Mouse (Mus musculus) liver, adult 2 months (tissue): Measurements from ENCODE around the gene Slc4a3. TPM values are rescaled to one million over a fixed set of nuclear protein-coding genes. Genes with fewer than 3 reads are reported as not detected.

Experiments used
- DNase-seq: peaks from one replicate; pipeline ENCODE4 v3.0.0-alpha.2; 2011; ENCODE audit warnings: low read depth, low spot score; ENCODE audit errors: extremely low read depth
- H3K27ac ChIP-seq: fragments of 200-500 bp; replicated peaks from 2 replicates; pipeline ENCODE4 v1.5.1; 2012; ENCODE audit warnings: low read depth, mild to moderate bottlenecking, control low read depth, inconsistent platforms, low read length; ENCODE audit not compliant: insufficient read depth
- H3K27me3 ChIP-seq: fragments of 200-500 bp; 2 replicates; pipeline ENCODE4 v1.6.1; 2012; ENCODE audit warnings: mild to moderate bottlenecking, moderate library complexity, low read length, inconsistent platforms; ENCODE audit not compliant: control insufficient read depth, insufficient read depth
- H3K36me3 ChIP-seq: fragments of 200-500 bp; 2 replicates; pipeline ENCODE4 v1.6.1; 2012; ENCODE audit warnings: low read length, inconsistent platforms; ENCODE audit not compliant: control insufficient read depth, insufficient read depth
- H3K4me1 ChIP-seq: fragments of 200-500 bp; 2 replicates; pipeline ENCODE4 v1.6.1; 2011; ENCODE audit warnings: low read length; ENCODE audit not compliant: control insufficient read depth, insufficient read depth
- H3K4me3 ChIP-seq: fragments of 200-500 bp; 2 replicates; pipeline ENCODE4 v1.5.1; 2011; ENCODE audit warnings: low read depth, mild to moderate bottlenecking, control low read depth, low read length, moderate library complexity; ENCODE audit not compliant: insufficient read depth
- H3K79me2 ChIP-seq: fragments of 200-500 bp; 2 replicates; pipeline ENCODE4 v1.6.1; 2012; ENCODE audit warnings: inconsistent platforms, mild to moderate bottlenecking, low read length, moderate library complexity; ENCODE audit not compliant: control insufficient read depth, insufficient read depth
- H3K9ac ChIP-seq: fragments of 200-500 bp; 2 replicates; pipeline ENCODE4 v1.6.1; 2012; ENCODE audit warnings: low read depth, mild to moderate bottlenecking, control low read depth, inconsistent platforms, low read length
- CTCF ChIP-seq: fragments of 200-500 bp; IDR thresholded peaks from 2 replicates; pipeline ENCODE4 v1.5.1; 2011; ENCODE audit warnings: low read depth, low read length, control low read depth
- POLR2A ChIP-seq: fragments of 200-500 bp; IDR thresholded peaks from 2 replicates; pipeline ENCODE4 v1.6.1; 2011; ENCODE audit warnings: low read length, control low read depth; ENCODE audit not compliant: insufficient read depth; ENCODE audit errors: extremely low read depth
- WGBS: fragments of 180-500 bp; shearing (Covaris S2); methylation state at CpG from one replicate; pipeline ENCODE4 v1.1.7; 2018; 5-methylcytosine and 5-hydroxymethylcytosine counted together
- polyA plus RNA-seq: library from polyadenylated mRNA; depleted of rRNA; stranded (reverse); fragments of >200 nt; gene quantifications from 2 replicates; pipeline ENCODE4 v1.2.3, GENCODE M21; 2012
- total RNA-seq: library from RNA; depleted of rRNA; stranded (reverse); fragments of >200 nt; gene quantifications from 2 replicates; pipeline ENCODE4 v1.2.3, GENCODE M21; 2014

Gene Slc4a3
- total and polyA plus RNA-seq, 2 experiments, result 0.37 to 0.76 TPM

GRCm38 (mm10) chr1:75555680-75556079 lies 9.6 kb downstream of the Slc4a3 start:
- TF ChIP-seq POLR2A, result no peak
- TF ChIP-seq CTCF, result no peak
- no peak overlapping the region for H3K27ac ChIP-seq
- H3K27me3 ChIP-seq, result peaks cover 7% of the 10 kb centered on the region; the same call in 1 of the 2 replicates
- 85% methylated on average over 7 of the region's 7 CpGs for WGBS
- no peak overlapping the region for H3K9ac ChIP-seq
- DNase-seq, result no peak
- no peak overlapping the region for H3K4me3 ChIP-seq
- H3K36me3 ChIP-seq, result no peaks in the 10 kb centered on the region
- H3K4me1 ChIP-seq, result no peaks in the 10 kb centered on the region
- H3K79me2 ChIP-seq, result no peaks in the 10 kb centered on the region

- no peak for TF ChIP-seq CTCF
- TF ChIP-seq POLR2A, result no peak
- Histone ChIP-seq H3K4me1 (no peaks in the 10 kb centered on the region), H3K4me3 (no peak overlapping the region), H3K9ac (no peak overlapping the region), H3K27ac (no peak overlapping the region), H3K36me3 (no peaks in the 10 kb centered on the region), H3K79me2 (no peaks in the 10 kb centered on the region), H3K27me3 (peaks cover 4% of the 10 kb centered on the region; the same call in 1 of the 2 replicates)
- WGBS, result 87% methylated on average over 9 of the region's 9 CpGs
- DNase-seq, result no peak
These were observed 10.2 kb downstream of the Slc4a3 start for GRCm38 (mm10) chr1:75556143-75556781.

- 90% methylated on average over 7 of the region's 7 CpGs for WGBS
- TF ChIP-seq CTCF (no peak), POLR2A (no peak)
- no peak overlapping the region for H3K4me3 ChIP-seq
- peaks cover 4% of the 10 kb centered on the region; the same call in 1 of the 2 replicates for H3K27me3 ChIP-seq
- DNase-seq, result no peak
- H3K9ac ChIP-seq, result no peak overlapping the region
- no peak overlapping the region for H3K27ac ChIP-seq
- no peaks in the 10 kb centered on the region for H3K4me1 ChIP-seq
- H3K79me2 ChIP-seq, result no peaks in the 10 kb centered on the region
- no peaks in the 10 kb centered on the region for H3K36me3 ChIP-seq
These were observed 11.0 kb downstream of the Slc4a3 start for GRCm38 (mm10) chr1:75557041-75557440.

GRCm38 (mm10) chr1:75558388-75559178 lies 12.5 kb downstream of the Slc4a3 start:
- Histone ChIP-seq H3K4me3 (no peak overlapping the region), H3K27ac (no peak overlapping the region), H3K9ac (no peak overlapping the region), H3K36me3 (no peaks in the 10 kb centered on the region), H3K27me3 (peaks cover 7% of the 10 kb centered on the region; the same call in 1 of the 2 replicates), H3K79me2 (no peaks in the 10 kb centered on the region), H3K4me1 (no peaks in the 10 kb centered on the region)
- TF ChIP-seq CTCF (no peak), POLR2A (no peak)
- WGBS, result 84% methylated on average over 18 of the region's 18 CpGs
- DNase-seq, result no peak

- peak; percentile 79 for DNase-seq
- 12% methylated on average over 17 of the region's 17 CpGs for WGBS
- H3K27ac ChIP-seq, result no peak overlapping the region
- no peaks in the 10 kb centered on the region for H3K79me2 ChIP-seq
- H3K27me3 ChIP-seq, result peaks cover 7% of the 10 kb centered on the region; the same call in 1 of the 2 replicates
- no peaks in the 10 kb centered on the region for H3K4me1 ChIP-seq
- no peak overlapping the region for H3K9ac ChIP-seq
- TF ChIP-seq POLR2A (no peak), CTCF (peak; percentile 100)
- no peak overlapping the region for H3K4me3 ChIP-seq
- no peaks in the 10 kb centered on the region for H3K36me3 ChIP-seq
These were observed 13.3 kb downstream of the Slc4a3 start for GRCm38 (mm10) chr1:75559212-75559925.
